Mouse (Mus musculus) liver, embryonic 16.5 days (tissue): ENCODE results near the gene Grik1. TPM values are rescaled to one million over a fixed set of nuclear protein-coding genes. Genes with fewer than 3 reads are reported as not detected.

Source experiments
- ATAC-seq: fragments of 200-750 bp; cut with Nextera tagmentation; 2 replicates; pipeline ENCODE4 v1.8.0; 2017; ENCODE audit warnings: low read depth, mild to moderate bottlenecking, moderate number of reproducible peaks, moderate library complexity
- H3K27ac ChIP-seq: fragments of 300-500 bp; sonication (generic); 2 replicates; pipeline ENCODE4 v1.5.1; 2014; ENCODE audit warnings: mild to moderate bottlenecking, low read length
- H3K27me3 ChIP-seq: fragments of 300-500 bp; sonication (generic); 2 replicates; pipeline ENCODE4 v1.6.1; 2014; ENCODE audit warnings: low read depth, low read length, mixed read lengths; ENCODE audit not compliant: control insufficient read depth, insufficient read depth
- H3K36me3 ChIP-seq: fragments of 300-500 bp; sonication (generic); 2 replicates; pipeline ENCODE4 v1.6.1; 2014; ENCODE audit warnings: mild to moderate bottlenecking; ENCODE audit not compliant: control insufficient read depth, insufficient read depth
- H3K4me1 ChIP-seq: fragments of 300-500 bp; sonication (generic); 2 replicates; pipeline ENCODE4 v1.6.1; 2014; ENCODE audit warnings: low read depth, low read length, mixed read lengths; ENCODE audit not compliant: control insufficient read depth
- H3K4me2 ChIP-seq: fragments of 300-500 bp; sonication (generic); 2 replicates; pipeline ENCODE4 v1.6.1; 2014; ENCODE audit warnings: low read depth, low read length, mixed read lengths
- H3K4me3 ChIP-seq: fragments of 300-500 bp; sonication (generic); 2 replicates; pipeline ENCODE4 v1.5.1; 2014; ENCODE audit warnings: low read depth, mild to moderate bottlenecking, low read length
- H3K9ac ChIP-seq: fragments of 300-500 bp; sonication (generic); 2 replicates; pipeline ENCODE4 v1.6.1; 2014; ENCODE audit warnings: low read depth, low read length
- H3K9me3 ChIP-seq: fragments of 300-500 bp; sonication (generic); replicated peaks from 2 replicates; pipeline ENCODE4 v1.6.1; 2016; ENCODE audit warnings: low read length; ENCODE audit not compliant: control insufficient read depth
- WGBS: fragments of 180-500 bp; shearing (Covaris S2); extraction: QIAGEN DNeasy Blood & Tissue Kit; methylation state at CpG from one replicate; pipeline ENCODE4 v1.1.7; 2014; ENCODE audit not compliant: insufficient replicate concordance; 5-methylcytosine and 5-hydroxymethylcytosine counted together
- polyA plus RNA-seq: library from polyadenylated mRNA; unstranded; fragments of >200 nt; fragmentation: Nextera tagmentation; extraction: Ambion mirVana; gene quantifications from 2 replicates; pipeline ENCODE4 v1.2.1, GENCODE M21; 2015

Grik1 gene
- polyA plus RNA-seq, 1 experiment from 2014 or later = not detected

GRCm38 (mm10) chr16:87911201-87911600 lies 378.9 kb downstream of the Grik1 start:
- no peak overlapping the region for H3K27ac ChIP-seq
- no peak for ATAC-seq
- no peak overlapping the region for H3K4me3 ChIP-seq
- no peak overlapping the region for H3K4me2 ChIP-seq
- H3K9ac ChIP-seq = no peak overlapping the region
- 45% methylated on average over 2 of the region's 2 CpGs for WGBS
- no peaks in the 10 kb centered on the region for H3K4me1 ChIP-seq
- H3K36me3 ChIP-seq = no peaks in the 10 kb centered on the region
- no peaks in the 10 kb centered on the region for H3K9me3 ChIP-seq
- no peaks in the 10 kb centered on the region for H3K27me3 ChIP-seq

- no peak overlapping the region for H3K27ac ChIP-seq
- ATAC-seq = no peak
- no peaks in the 10 kb centered on the region for H3K36me3 ChIP-seq
- H3K4me3 ChIP-seq = no peak overlapping the region
- no peak overlapping the region for H3K4me2 ChIP-seq
- no peaks in the 10 kb centered on the region for H3K27me3 ChIP-seq
- H3K9me3 ChIP-seq = no peaks in the 10 kb centered on the region
- WGBS = 63% methylated on average over 9 of the region's 9 CpGs
- H3K4me1 ChIP-seq = no peaks in the 10 kb centered on the region
- H3K9ac ChIP-seq = no peak overlapping the region
Measured at GRCm38 (mm10) chr16:87902049-87902448, 388.0 kb downstream of the Grik1 start.

GRCm38 (mm10) chr16:87901189-87901588 lies 388.9 kb downstream of the Grik1 start:
- Histone ChIP-seq H3K36me3 (no peaks in the 10 kb centered on the region), H3K4me1 (no peaks in the 10 kb centered on the region), H3K27ac (no peak overlapping the region), H3K4me2 (no peak overlapping the region), H3K4me3 (no peak overlapping the region), H3K9ac (no peak overlapping the region), H3K27me3 (no peaks in the 10 kb centered on the region), H3K9me3 (no peaks in the 10 kb centered on the region)
- 57% methylated on average over 2 of the region's 2 CpGs for whole genome bisulfite sequencing
- ATAC-seq = no peak

GRCm38 (mm10) chr16:87875927-87876326 lies 414.1 kb downstream of the Grik1 start:
- ATAC-seq = no peak
- 56% methylated on average over 2 of the region's 2 CpGs for WGBS

GRCm38 (mm10) chr16:87864526-87864925 lies 425.5 kb downstream of the Grik1 start:
- no peak for ATAC-seq
- Histone ChIP-seq H3K4me1 (no peaks in the 10 kb centered on the region), H3K4me2 (no peak overlapping the region), H3K27me3 (no peaks in the 10 kb centered on the region), H3K27ac (no peak overlapping the region), H3K9me3 (no peaks in the 10 kb centered on the region), H3K9ac (no peak overlapping the region), H3K36me3 (no peaks in the 10 kb centered on the region), H3K4me3 (no peak overlapping the region)
- 71% methylated on average over 6 of the region's 6 CpGs for WGBS

More at GRCm38 (mm10) chr16:87875927-87876326, 414.1 kb downstream of the Grik1 start:
- no peak overlapping the region for H3K4me2 ChIP-seq
- no peaks in the 10 kb centered on the region for H3K36me3 ChIP-seq
- H3K9ac ChIP-seq = no peak overlapping the region
- H3K27ac ChIP-seq = no peak overlapping the region
- H3K27me3 ChIP-seq = no peaks in the 10 kb centered on the region
- H3K4me3 ChIP-seq = no peak overlapping the region
- no peaks in the 10 kb centered on the region for H3K4me1 ChIP-seq
- H3K9me3 ChIP-seq = no peaks in the 10 kb centered on the region

GRCm38 (mm10) chr16:87861722-87862121 lies 428.3 kb downstream of the Grik1 start:
- H3K27me3 ChIP-seq = no peaks in the 10 kb centered on the region
- 26% methylated on average over 1 of the region's 1 CpGs for WGBS
- no peak for ATAC-seq

GRCm38 (mm10) chr16:87853451-87854085 lies 436.5 kb downstream of the Grik1 start:
- no peak overlapping the region for H3K4me2 ChIP-seq
- 53% methylated on average over 3 of the region's 3 CpGs for WGBS
- H3K27me3 ChIP-seq = no peaks in the 10 kb centered on the region
- no peaks in the 10 kb centered on the region for H3K9me3 ChIP-seq
- no peak overlapping the region for H3K9ac ChIP-seq
- H3K4me3 ChIP-seq = no peak overlapping the region
- no peaks in the 10 kb centered on the region for H3K4me1 ChIP-seq
- no peaks in the 10 kb centered on the region for H3K36me3 ChIP-seq
- no peak for ATAC-seq
- H3K27ac ChIP-seq = no peak overlapping the region

More at GRCm38 (mm10) chr16:87861722-87862121, 428.3 kb downstream of the Grik1 start:
- no peaks in the 10 kb centered on the region for H3K9me3 ChIP-seq
- H3K9ac ChIP-seq = no peak overlapping the region
- no peak overlapping the region for H3K4me2 ChIP-seq
- no peak overlapping the region for H3K4me3 ChIP-seq
- H3K4me1 ChIP-seq = no peaks in the 10 kb centered on the region
- no peaks in the 10 kb centered on the region for H3K36me3 ChIP-seq
- no peak overlapping the region for H3K27ac ChIP-seq

GRCm38 (mm10) chr16:87851550-87851949 lies 438.5 kb downstream of the Grik1 start:
- Histone ChIP-seq H3K9ac (no peak overlapping the region), H3K27ac (no peak overlapping the region), H3K4me1 (no peaks in the 10 kb centered on the region), H3K27me3 (no peaks in the 10 kb centered on the region), H3K36me3 (no peaks in the 10 kb centered on the region), H3K4me3 (no peak overlapping the region), H3K9me3 (no peaks in the 10 kb centered on the region), H3K4me2 (no peak overlapping the region)
- WGBS = 57% methylated on average over 2 of the region's 2 CpGs
- ATAC-seq = no peak

- Histone ChIP-seq H3K4me1 (no peaks in the 10 kb centered on the region), H3K9me3 (no peaks in the 10 kb centered on the region), H3K9ac (no peak overlapping the region), H3K27ac (no peak overlapping the region), H3K36me3 (no peaks in the 10 kb centered on the region), H3K27me3 (no peaks in the 10 kb centered on the region), H3K4me3 (no peak overlapping the region), H3K4me2 (no peak overlapping the region)
- WGBS = 61% methylated on average over 3 of the region's 3 CpGs
- ATAC-seq = no peak
Measured at GRCm38 (mm10) chr16:87848799-87849198, 441.3 kb downstream of the Grik1 start.
